Mouse (Mus musculus) thymus, adult 18-20 months (tissue): ENCODE results near the gene Slc6a16.

Experiments used
- DNase-seq, 2 experiments: peaks; one replicate each; pipeline ENCODE4 v3.0.0; 2022; ENCODE audit warnings: mixed read lengths in 2 of 2

The Slc6a16 gene

GRCm38 (mm10) chr7:45240633-45241388 lies at the start of gene Slc6a16:
Gene Slc6a16 (plus strand): TSS chr7:45241085.
- DNase-seq = no peak

- DNase-seq = no peak
Observed at GRCm38 (mm10) chr7:45191161-45191560, 49.7 kb upstream of the Slc6a16 start.

GRCm38 (mm10) chr7:45191803-45192363 lies 49.0 kb upstream of the Slc6a16 start:
- no peak for DNase-seq

- DNase-seq = no peak
Observed at GRCm38 (mm10) chr7:45192585-45193310, 48.1 kb upstream of the Slc6a16 start.

- DNase-seq = no peak
Observed at GRCm38 (mm10) chr7:45193406-45193805, 47.5 kb upstream of the Slc6a16 start.

- no peak for DNase-seq
Observed at GRCm38 (mm10) chr7:45193871-45194785, 46.8 kb upstream of the Slc6a16 start.

- DNase-seq = no peak
Observed at GRCm38 (mm10) chr7:45195341-45196175, 45.3 kb upstream of the Slc6a16 start.

GRCm38 (mm10) chr7:45196176-45196535 lies 44.7 kb upstream of the Slc6a16 start:
- no peak for DNase-seq

GRCm38 (mm10) chr7:45196994-45197393 lies 43.9 kb upstream of the Slc6a16 start:
- no peak for DNase-seq

- DNase-seq = no peak
Observed at GRCm38 (mm10) chr7:45198435-45198834, 42.5 kb upstream of the Slc6a16 start.

- DNase-seq = no peak
Observed at GRCm38 (mm10) chr7:45198961-45199360, 41.9 kb upstream of the Slc6a16 start.

GRCm38 (mm10) chr7:45202654-45203053 lies 38.2 kb upstream of the Slc6a16 start:
- DNase-seq = no peak

GRCm38 (mm10) chr7:45204380-45205143 lies 36.3 kb upstream of the Slc6a16 start, which contains the start of gene Ccdc155:
Gene Ccdc155 (minus strand): TSS chr7:45204892.
- DNase-seq = peak; percentile 91 to 95

- no peak for DNase-seq
Observed at GRCm38 (mm10) chr7:45208260-45208659, 32.6 kb upstream of the Slc6a16 start.

GRCm38 (mm10) chr7:45211070-45211469 lies 29.8 kb upstream of the Slc6a16 start:
- DNase-seq = no peak

- DNase-seq = no peak
Observed at GRCm38 (mm10) chr7:45211851-45212251, 29.0 kb upstream of the Slc6a16 start, which contains the start of gene Dkkl1. Gene Dkkl1 (minus strand): TSS chr7:45212147.

GRCm38 (mm10) chr7:45212356-45212755 lies 28.5 kb upstream of the Slc6a16 start:
- DNase-seq = no peak

- no peak for DNase-seq
Observed at GRCm38 (mm10) chr7:45213708-45214107, 27.2 kb upstream of the Slc6a16 start.

GRCm38 (mm10) chr7:45215673-45216441 lies 25.0 kb upstream of the Slc6a16 start, which contains the start of gene Tead2:
Gene Tead2 (plus strand): TSS chr7:45215753.
- DNase-seq = no peak
